Mouse (Mus musculus) fat pad, adult 2 months (tissue): Measurements from ENCODE around the gene Igf1.

Source experiments
- DNase-seq: peaks from one replicate; pipeline ENCODE4 v3.0.0-alpha.2; 2011; ENCODE audit warnings: low read depth, low spot score; ENCODE audit errors: extremely low read depth

Gene Igf1

DNA sequence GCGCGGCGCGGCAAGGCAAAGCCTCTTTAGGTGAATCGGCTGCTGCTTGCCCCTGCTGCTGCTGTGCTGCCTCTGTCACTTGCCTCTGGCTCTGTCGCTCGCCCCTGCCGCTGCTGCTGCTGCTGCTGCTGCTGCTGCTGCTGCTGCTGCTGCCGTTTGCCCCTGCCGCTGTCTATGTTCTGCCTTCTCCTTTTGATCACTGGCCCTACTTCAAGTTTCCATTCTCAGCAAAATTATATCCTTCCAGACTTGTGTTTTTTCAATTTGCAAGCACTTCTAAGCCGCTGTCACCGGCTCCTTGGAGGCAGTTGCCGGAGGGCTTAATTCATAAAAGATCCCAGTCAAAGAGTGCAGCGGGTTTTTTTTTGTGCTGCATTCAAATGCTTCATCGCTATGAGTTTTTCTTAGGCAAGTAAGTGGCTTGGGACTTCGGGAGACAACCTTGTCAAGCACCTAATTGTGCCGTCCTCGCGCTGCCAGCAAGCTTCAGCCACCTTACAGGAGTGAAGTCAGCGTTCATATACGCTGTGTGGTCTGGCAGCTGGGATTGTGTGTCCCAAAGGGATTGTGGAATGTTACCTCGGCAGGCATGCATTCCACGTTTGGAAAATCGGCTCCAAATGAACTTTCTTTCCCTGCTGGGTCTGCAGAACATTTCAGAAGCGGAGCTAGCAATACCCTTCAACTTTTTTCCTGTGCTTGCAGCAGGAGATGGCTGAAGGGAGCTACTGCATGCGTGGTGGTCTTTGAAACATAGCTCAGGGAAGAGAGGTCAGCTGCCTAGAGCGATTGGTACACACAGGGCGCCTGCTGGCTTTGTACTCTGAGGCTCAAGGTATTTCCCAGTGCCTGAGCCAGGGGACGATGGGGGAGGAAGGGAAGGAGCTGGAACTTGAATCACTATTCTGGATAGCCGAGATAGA lies 2.4 kb downstream of the Igf1 start:
- no peak for DNase-seq

DNA sequence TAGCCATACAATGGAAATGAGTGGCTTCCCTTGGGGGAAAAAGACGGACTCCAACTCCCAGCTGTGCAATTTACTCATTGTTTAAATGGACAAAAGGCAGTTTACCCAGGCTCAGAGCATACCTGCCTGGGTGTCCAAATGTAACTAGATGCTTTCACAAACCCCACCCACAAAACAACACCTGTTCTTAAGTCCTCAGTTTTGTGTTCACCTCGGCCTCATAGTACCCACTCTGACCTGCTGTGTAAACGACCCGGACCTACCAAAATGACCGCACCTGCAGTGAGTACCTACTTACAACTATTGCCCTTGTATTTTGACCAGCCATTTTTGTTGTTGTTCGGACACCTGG lies 3.0 kb downstream of the Igf1 start:
- DNase-seq, result no peak

DNA sequence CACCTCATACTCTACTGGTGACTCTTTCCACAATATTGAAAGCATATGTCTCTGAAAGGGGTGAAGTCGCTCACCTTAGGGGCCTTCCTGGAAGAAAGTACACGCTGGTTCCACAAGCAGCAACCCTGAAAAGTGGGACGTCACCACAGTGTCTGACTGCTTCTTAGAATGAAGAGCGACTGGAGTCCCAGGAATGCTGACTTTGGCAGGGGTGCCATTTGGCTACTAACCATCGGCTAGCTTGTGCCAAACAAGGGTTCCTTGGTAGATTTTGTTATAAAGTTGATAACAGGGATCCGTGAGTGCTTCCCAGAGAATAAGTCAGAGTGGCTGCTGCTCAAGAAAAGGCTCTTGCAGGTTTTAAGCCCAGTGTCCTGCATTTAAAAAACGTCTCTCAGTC lies 4.8 kb downstream of the Igf1 start:
- no peak for DNase-seq

DNA sequence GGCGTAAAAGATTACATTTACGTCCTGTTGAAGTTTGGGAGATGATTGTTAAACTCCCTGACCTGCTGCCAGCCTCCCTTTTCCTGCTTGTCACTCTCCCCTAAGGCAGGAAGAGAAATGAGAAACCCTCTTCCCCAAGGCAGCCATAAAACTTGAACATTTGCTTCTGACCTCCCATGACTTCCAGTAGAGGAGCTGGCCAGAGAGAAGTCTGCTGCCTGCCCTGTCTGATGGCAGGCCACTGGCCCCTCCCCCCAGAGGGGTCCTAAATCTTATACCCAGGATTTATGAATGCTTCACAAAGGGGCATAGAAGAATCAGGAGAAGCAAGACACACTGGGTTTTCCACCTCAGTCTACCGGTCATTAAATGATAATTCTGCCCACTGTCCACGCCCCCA lies 5.3 kb downstream of the Igf1 start:
- no peak for DNase-seq

DNA sequence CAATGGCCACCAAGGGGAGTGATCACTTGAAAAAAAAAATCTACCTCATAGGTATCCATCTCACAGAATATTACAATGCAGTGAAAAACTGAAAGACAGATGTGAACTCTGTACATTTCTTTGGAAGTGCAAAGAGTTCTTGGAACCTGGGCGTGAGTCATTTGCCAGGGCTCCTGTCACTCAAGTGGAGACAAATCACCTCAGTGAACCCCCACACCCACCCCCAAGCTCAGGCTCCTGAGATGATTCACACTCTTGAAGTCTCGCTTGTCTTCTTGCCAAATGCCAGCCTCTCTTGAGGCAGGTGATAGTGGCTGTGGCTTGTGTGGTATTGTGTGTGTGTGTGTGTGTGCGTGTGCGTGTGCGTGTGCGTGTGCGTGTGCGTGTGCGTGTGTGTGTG lies 7.6 kb downstream of the Igf1 start:
- no peak for DNase-seq

DNA sequence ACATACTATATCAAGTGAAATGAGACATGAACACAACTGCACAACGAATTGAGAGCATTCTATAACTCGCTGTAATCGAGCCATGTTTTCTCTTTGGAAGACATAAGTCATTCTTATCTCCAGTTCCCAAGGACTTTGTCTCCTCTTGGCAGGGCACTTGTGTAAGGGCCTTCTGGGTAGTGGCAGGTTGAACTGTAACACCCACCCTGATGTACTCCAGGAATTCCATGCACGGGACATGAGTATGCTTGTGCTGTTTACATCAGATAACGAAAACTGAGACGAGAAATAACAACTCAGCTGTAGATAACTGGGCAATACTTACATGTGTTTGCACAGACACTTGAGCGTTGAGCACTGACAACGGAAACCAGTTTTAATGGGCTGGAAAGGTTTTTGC lies 8.4 kb downstream of the Igf1 start:
- DNase-seq, result no peak

DNA sequence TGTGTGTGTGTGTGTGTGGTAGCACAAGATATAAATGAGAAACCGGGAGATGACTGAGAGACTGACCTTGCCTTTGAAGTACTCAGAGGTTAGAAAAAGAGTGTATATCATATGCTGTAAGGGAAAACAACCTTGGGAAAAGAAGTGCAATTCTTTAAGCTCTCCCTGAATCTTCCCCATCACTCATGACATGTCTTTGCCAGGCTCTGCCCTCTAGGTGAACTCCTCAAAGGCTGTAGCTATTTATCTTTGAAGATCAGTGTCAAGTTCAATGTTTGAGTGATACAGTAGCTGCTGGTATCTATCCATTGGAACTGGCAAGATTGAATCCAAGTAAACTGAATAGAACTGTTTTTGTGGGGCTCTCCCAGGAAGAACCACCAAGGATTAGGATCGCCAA lies 9.2 kb downstream of the Igf1 start:
- no peak for DNase-seq

DNA sequence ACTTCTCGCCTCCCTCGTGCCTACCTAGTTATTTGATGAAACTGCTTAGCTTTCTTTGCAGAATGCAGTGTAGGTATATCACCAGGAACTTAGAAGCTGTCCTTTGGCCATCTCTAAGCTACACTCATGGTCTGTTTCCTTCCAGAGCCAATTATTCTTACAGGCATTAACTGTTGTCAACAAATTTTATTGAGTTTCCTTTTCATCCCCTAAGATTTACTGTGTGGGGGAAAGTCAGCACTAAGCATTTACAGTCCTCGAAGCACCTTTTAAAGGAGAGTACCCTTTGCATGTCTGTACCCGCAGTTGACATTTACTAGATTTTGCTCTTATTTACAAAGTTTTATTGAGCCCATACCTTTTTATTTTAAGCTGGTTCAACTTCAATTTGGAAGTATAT lies 9.6 kb downstream of the Igf1 start:
- no peak for DNase-seq

DNA sequence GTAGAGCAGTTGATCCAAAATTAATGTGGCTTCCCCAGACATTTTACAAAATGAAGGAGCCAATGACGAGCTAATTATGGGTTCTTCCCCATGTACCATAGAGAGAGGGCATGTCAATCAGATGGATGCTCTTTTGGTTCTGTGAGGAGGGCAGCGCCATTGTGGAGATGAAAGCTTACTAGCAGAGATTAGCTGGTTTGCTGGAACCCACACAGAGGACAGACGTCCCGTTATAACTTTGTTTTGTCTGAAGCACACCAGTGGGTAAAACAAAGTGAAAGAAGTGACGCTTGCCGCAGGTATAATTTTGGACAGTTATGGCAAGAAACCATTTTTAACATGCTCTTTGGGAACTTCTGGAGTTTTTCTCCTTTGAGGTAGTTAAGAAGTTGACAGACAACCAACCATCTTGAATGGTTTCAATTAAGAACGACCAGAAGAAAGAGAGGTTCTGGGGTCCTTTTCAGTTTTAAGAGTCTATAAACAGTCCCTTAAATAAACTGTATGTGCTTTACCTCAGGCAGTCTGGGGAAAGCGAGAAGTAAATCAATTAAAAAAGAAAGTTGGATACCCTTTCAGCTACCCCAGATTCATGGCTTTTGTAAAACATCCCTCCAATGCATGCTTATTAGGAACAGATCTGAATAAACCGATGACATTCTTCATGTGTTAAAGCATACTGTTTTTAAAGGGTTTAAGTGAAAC lies 10.4 kb downstream of the Igf1 start:
- DNase-seq, result no peak

DNA sequence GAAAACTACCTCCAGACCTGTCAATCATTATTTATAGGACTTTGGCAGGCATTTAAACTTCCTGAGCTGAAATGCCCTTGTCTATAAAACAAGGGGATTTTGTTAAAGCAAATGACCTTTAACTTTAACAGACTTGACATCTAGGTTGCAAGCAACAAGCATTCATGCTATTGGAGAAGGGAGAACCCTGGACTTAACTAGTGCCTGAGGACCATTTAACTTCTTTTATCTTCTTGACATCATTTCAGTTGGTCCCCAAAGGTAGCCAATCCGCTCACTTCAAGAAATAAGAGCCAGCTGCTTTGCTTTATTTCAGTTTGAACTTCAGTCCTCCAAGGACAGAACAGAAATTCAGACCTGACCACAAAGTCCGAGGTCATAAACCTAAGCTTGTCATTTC lies 11.1 kb downstream of the Igf1 start:
- no peak for DNase-seq

DNA sequence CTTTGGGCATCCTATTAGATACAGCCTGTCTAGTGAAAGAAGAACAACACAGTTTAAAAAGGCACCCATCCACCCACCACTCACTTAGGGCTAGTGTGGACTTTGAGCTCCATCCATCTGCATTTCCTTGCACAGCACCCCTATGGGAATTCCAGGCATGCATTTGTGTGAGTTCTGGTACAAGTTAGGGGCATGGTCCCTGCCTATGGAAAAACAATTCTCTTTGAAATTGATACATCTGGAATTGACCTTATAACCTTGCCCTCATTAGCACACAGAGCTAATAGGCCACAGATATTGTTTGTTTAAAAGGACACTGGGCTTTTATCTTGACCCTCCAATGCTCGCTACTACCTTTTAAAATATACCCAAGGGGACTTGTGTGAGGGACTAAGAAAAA lies 11.6 kb downstream of the Igf1 start:
- DNase-seq, result no peak

DNA sequence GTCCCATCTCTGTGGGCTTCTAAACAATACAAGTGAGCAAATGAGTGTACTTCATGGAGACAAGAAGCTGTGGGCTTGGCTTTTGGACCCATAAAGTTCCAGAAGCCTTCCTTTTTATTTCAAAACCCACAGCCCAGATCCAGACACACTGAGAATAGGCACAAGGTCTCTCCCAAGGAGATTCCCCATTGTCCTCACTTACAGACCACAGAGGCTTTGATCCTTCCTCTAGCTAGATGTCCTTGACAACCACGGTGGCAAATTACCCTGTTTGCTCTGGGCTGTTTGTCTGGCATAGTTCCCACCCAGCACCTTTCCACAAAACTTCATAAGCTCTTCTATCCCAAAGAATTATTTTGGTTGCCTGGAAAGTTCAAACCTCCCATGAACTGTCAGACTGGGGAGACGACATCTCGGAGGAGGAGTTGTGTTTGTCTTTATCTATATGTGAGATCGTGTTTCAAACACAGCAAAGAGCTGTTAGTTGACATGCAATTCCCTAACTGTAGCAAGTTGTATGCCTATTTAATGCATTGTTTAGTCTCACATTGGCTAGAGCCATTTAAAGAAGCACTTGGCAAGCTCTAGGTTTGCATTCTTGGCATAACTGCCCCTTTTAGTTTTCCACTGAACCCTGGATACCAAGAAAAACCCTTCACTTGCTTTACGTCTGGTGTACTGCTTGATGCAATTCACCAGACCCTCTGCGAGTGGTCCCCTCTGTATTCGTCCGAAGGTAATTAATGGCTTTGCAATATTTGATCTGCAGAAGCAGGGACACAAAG lies 14.0 kb downstream of the Igf1 start:
- no peak for DNase-seq

DNA sequence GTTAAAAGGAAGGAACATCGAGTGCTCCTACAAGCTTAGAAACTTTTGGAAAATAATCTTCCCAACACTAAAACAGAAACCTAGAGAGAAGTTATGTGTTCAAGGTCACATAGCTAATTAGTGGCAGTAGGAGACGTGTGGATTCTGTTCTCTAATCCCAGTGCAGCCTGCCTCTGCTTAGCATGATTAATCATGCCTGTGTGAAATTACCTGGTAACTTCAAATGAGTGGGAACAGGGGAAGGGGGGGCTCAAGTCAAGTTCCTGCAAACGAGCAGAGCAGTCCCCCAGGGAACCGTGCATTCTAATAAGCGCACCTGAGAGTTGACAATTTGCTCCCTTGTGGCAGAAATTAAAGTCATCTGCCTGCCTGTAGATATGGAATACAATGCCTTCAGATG lies 14.8 kb downstream of the Igf1 start:
- no peak for DNase-seq

DNA sequence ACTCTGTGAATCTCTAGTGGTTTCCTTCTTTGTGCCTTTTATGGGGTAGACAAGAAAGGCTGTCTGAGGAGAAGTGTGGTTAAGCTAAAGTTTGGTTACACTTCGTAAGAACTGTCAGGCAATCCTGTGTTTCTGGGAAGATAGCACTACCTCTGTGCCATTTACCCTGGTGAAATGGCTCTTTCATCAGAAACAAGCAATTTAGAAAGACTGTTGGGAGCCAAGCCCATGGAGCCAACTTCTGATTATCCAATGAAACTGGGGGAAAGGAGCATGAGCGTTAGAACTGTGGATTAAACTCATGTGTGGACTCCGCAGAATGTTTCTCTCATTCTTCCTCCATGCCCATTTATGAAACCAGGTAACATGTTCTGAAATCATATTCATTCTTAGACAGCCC lies 15.5 kb downstream of the Igf1 start:
- no peak for DNase-seq

DNA sequence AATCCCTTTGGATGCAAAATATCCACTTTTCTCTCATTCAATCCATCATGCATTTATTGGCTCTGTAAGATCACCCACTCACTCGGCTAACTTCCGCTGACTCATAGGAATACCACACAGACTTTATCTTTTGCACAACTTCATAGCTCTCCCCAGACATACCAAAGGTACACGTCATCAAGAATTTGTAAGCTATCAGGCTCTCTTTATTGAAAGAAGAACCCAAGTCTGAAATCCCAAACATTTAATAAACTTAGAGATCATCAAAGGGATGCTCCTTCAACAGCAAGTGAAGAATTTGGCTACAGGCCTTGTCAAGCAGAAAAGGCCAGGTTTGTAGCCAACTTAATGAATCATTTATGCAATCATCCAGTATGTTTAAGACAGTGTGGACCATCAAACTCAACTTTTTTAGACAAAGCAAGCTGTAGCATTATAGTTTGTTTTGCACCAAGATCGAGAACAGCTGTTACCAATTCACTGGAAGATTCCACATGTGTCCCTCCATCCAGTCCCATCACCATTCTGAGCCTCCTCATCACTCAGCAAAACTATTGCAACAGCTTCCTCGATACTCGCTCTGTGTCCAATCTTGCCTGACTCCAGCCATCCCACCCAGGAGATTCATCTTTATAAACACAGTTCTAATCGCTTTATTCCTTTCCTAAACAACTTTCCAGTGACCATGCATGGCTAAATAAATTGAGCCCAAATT lies 22.2 kb downstream of the Igf1 start:
- no peak for DNase-seq

DNA sequence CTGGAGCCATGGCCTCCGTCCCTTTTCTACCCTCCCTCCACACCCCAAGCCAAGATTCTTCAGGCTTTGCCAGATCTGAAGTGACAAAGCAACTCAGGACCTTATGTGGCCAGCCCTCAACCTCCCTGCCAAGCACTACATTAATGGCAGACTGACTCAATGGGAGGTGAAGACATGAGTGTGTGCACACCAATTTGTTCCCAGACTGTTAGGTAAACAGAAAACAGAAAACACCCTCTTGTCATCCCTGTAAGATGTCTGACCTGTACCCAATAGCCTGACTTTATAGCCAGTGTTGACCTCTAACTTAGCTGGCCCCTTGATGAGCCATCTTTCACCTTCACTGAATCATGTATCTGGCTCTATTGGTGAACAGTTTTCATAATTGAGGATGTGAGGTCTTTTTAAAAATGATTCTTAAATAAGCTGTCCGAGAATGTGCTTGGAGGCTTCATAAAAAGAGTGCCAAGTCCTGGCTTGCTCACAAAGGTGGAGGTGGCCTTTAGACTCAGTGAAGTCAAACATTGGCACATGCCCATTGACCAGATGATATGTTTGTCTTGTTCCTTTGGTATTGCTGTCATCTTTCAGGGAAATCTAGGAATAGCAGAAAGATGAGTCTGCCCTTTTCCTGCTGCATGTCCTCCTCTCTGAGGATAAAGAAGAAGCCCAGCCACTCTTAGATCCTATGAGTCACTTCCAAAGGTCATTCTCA lies 27.4 kb downstream of the Igf1 start:
- DNase-seq, result no peak

DNA sequence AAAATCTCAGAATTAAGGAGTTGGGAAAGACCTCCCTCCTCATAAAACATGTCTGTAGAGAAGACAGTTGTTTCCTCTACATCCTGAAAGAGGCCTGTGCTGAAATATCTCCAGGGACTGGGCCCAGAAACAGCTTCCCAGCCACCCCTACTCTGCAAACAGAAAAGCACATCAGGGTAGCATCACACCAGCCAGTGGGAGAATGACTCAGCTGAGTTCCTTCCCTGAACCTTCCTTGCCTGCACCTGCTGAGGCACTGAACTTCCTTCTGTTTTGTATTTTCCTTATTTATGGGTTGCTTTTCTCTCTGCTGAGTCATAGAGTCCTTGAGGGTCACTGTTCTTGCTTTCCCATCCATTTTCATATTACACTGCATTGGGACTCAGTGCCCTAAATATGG lies 31.8 kb downstream of the Igf1 start:
- DNase-seq, result no peak

DNA sequence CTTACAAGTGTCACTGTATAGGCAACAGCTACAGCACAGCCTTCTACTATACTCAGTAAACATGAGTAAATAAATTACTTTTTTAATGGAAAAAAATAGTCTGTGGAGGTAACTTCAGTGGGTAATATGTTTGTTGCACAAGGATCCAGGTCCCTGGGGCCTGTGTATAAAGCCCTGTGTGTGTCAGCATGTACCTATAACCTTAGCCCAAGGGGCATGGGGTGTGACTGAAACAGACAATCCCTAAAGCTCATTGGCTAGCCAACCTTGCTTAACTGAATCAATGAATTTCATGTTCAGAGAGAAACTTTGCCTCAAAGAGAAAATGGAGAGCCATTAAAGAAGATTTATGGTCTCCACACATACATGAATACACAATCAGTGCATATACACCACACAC lies 34.2 kb downstream of the Igf1 start:
- DNase-seq, result no peak

DNA sequence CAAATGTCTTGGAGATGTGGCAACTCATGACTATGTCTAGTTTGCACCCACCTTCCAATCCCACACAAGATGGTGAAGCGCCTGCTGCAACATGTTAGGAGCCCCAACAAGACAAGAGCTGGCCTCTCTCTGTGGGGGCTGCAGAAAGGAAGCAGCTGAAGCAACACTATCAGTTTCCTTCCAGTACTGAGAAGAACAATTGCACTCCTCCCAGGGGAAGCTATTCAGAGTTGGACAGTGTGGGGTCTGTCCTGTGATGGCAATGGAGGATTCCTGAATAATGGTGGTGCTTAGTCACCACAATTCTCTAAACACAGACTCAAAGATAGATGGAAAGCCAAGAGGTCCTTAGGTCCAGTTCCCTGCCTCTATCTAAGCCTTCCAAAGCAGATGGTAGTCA lies 35.2 kb downstream of the Igf1 start:
- DNase-seq, result no peak

DNA sequence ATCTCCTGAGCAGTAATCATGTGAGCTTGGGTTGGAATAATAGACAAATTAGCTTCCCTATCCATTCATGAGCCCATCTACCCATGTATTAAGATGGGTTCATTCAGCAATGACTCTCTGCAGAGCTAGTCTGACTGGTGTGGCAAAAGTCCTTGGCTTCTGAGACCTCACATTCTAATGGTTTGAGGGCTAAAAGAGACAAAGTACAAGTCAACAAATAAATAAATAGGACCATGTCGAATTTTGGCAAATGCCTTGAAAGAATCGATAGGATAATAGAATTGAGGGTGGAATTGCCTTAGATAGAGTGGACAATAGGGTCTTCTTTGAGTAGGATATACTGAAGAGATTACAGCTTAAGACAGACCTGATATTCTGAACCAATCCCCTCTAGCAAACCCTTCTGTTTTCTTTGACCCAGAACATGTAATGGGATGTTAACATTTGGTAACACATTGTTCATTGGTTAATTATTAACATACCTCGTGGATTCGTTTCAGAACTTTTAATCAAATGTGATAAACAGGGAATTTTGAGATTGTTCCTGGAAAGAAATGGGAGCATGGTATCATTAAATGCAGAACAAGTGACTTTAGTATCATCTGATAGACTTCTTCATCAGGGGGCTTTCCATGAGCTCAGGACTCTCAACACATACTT lies 36.5 kb downstream of the Igf1 start:
- DNase-seq, result no peak
